Mouse (Mus musculus): ENCODE measurements around the gene Vmn1r67.

Vmn1r67 gene

DNA sequence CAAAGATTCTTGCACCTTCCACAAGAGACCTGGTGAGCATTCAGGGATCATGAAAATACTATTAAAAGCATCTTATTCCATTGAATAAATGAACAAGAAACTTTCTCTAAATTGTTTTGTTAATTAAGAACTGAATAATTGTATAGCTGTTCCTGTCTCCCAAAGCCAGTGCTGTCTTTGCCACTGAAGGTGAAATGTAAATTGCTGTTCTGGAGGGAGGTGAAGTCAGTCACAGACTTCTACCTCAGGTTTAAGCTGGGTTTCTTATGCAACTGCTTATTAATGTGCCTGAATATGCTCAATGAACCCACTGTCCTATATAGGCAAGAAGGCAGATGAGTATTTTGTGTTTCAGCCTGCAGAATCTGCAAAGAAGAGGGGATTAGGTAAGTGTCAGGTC, at the start of gene Vmn1r67:
TSS of gene Vmn1r67 (plus strand) at position 301 of the 400 bp plus-strand sequence.
- no peak for DNase-seq (ENCODE audit: low spot score in 2 of 2)

DNA sequence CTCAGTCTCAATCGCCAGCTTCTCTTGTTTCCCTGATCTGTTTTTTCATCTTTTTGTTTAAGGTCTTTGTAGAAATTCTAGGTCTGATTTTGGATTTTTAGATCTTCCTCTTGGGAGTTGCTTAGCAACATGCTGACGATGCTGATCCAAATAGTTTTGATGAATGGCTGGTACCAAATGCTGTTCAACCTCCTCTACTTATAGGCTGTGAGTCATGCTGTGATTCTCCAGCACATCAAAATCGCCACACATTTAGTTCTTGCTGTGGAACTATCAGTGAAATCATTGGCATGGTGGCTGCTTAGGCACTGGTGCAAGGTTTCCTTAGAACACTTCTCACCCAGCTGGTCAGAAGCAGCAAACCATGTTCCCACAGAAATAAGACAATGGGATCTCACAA, 15.0 kb downstream of the Vmn1r67 start:
- no peak for DNase-seq (ENCODE audit: low spot score in 2 of 2)

DNA sequence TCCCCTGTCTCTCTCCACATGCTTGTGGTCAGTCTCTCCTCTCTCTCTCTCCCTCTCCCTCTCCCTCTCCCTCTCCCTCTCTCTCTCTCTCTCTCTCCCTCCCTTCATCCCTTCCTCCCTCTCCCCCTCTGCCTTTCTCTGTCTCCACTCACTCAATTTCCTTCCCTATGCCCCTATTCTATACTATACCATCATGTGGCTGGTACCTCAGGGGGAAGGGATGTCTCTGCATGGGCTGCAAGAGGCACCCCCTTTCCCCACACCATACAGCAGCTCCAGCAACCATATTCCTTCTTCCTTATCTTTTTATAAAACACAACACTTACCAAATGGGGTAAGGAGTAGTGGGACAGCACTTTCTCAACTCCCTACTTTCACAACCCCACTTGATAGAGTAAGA, 36.7 kb downstream of the Vmn1r67 start:
- no peak for DNase-seq (ENCODE audit: low spot score in 2 of 2)

DNA sequence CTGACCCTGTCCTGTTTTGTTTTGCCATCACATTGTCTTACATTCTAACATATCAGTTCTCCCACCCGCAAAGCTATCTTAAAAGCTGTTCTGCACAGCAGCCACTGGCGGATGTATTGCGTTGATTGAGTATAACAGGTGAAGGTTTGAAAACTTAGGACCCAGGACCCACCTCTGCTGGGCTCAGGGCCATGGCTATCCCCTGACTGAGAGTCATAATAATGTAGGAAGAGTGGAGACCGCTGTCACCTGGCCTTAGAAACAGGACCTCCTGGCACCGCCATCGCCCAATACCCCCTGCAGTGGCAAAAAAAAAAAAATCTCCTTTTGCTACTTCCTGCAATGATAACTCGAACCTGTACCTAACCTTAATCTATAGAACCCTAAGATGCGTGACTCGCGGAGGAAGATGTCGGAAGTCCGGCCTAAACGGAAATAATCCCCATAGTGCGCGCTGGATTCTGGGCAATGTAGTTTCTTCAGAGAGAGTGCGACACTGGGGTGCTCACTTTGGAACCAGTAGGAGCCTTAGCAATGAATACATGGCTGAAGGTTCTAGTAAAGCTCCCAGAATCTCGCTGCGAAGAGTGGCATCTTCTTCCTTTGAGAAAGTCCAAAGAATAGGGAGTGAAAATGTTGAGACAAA, 37.6 kb downstream of the Vmn1r67 start:
- peak; percentile 15 to 24 for DNase-seq (ENCODE audit: low spot score in 2 of 2)

DNA sequence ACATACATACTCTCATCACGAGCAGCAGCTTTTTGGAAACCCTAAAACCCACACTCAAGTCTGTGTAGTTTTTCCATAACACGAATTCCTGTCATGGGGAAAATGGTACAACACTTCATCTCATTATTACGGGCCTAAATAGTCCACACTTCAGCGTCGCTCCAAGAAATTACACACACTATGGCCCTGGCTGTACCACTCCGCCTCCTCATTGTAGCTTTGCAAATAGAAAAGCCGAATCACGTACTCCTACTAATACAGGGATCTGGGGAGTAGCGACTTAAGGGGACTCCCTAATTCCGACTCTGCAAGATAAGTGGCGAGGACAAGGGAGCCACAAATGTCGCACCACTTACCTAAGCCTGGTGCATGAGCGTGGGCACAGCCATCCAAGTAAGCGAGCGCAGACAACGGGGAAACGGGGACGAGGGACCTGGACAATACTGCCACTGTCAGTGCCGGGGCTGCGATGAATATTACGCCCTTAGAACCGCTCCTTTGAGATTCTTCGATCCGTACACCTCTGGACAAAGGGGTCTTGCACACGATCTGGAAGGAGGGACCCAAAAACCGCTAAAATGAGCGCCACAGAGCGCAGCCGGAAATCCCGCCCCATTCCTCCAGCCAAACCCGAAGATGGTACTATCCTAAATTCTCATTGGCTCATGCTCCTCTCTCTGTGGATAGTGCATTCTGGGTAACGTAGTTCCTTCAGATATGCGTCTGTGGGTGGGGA, 51.8 kb downstream of the Vmn1r67 start, which contains the start of gene Zik1:
TSS of gene Zik1 (minus strand) at position 609 of the 736 bp plus-strand sequence.
- peak; percentile 46 to 68 for DNase-seq (ENCODE audit: low spot score in 2 of 2)

DNA sequence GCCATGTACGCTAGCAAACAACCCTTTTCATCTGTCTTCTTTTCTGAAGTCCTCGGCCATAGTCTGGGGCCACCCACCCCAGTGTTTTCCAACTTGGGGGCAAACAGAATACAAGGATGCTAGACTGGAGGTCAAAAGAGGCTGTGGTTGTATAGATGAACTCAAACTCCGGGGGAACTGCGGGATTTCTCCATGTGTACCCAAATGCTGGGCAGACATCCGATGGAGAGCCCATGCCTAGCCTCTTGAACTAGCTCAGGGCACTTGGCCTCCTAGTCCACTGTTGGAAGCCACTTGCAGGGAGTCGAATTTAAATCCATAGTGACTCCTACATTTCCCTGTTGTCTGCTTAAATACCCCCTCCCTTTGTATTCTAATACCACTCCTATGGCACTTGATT, 52.4 kb downstream of the Vmn1r67 start:
- DNase-seq (ENCODE audit: low spot score in 2 of 2), result no peak
